In the genomic region with DNA sequence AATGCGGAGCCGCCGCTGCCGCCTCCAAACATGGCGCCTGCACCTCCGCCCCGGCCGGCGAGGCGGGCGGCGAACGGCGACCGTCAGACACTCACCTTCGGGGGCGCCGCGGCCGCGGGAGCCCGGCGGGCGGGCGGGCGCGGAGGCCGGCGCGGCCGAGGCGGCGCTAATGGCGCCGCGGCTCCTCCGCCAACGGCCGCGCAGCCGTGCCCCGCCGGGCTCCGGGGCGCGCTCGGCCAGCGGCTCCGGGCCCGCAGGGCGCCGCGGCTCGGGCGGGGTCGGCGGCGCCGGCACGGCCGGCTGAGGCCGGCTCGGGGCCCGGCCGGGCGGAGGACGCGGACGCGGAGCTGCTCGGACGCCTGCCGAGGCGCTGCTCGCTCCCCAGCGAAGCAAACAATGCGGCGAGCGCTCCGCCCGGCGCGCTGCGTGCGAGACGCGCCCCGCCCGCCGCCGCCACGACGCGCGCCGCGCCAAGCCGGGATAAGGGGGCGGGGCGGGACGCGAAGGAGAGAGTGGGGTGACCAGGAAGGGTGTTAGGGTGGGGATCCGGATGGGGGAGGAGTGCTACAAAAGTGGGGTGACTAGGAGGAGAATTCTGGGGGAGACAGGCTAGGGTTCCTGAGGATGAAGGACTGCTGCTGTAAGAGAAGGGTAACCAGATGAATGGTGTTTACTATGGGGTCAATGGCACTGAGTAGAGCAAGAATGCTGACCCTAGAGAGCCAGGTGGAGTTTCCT, we compare ENCODE assay signal across 8 mouse cellular contexts. TPM values are rescaled to one million over a fixed set of nuclear protein-coding genes. Genes with fewer than 3 reads are reported as not detected.
DNase-seq lines count a peak whose midpoint lies in the region; ATAC-seq lines count a peak whose summit lies in the region.

Gene Brd1, minus strand, starts transcription at position 400 of the 738 bp plus-strand sequence.

- WGBS in hindbrain, embryonic 12.5 days = under 1% methylated on average over 59 of the region's 103 CpGs

- no peaks in the 10 kb centered on the region for H3K27me3 ChIP-seq in hindbrain, embryonic 12.5 days

- peak within 1 kb of the TSS; percentile 90 for H3K27ac ChIP-seq in hindbrain, embryonic 12.5 days

- H3K9me3 ChIP-seq in hindbrain, embryonic 12.5 days (replicated peaks) = no peaks in the 10 kb centered on the region

- H3K36me3 ChIP-seq in hindbrain, embryonic 12.5 days = peaks cover 13% of the 10 kb centered on the region

- peak within 1 kb of the TSS; percentile 89 for H3K4me2 ChIP-seq in hindbrain, embryonic 12.5 days (replicated peaks)

- peaks cover 32% of the 10 kb centered on the region for H3K4me1 ChIP-seq in hindbrain, embryonic 12.5 days

- peak within 1 kb of the TSS; percentile 100 for H3K9ac ChIP-seq in hindbrain, embryonic 12.5 days

- peak; percentile 81 for DNase-seq in Muller cell, postnatal 12 days (ENCODE audit: inconsistent ontology term)
- peak; percentile 92 to 95 for DNase-seq in cerebellum, postnatal 10 days
- DNase-seq in frontal cortex, postnatal 14 days (ENCODE audit: low spot score in 2 of 2) = peak; percentile 46 to 68
- peak; percentile 78 to 83 for DNase-seq in layer of hippocampus, postnatal 36 days
- peak; percentile 81 for DNase-seq in lung, postnatal 25 days (ENCODE audit: low spot score)
- peak; percentile 79 for DNase-seq in retina, embryonic 14.5 days (ENCODE audit: low spot score)
- peak; percentile 90 for DNase-seq in thymus, postnatal 4 days

- H3K4me3 ChIP-seq in hindbrain, embryonic 12.5 days = peak within 1 kb of the TSS; percentile 100

- peak; percentile 84 for ATAC-seq in hindbrain, embryonic 12.5 days (ENCODE audit: low FRiP score)

RNA-seq across cellular contexts. Expression of gene Brd1, which starts in this region (rescaled TPM):
- 26.9 and 28.2 TPM in 2 replicates for polyA plus RNA-seq in hindbrain, embryonic 12.5 days (2016; fragmentation: Nextera tagmentation; extraction: Ambion mirVana)
- 10 to 100 TPM; 54.7 to 56.2 TPM for total RNA-seq in layer of hippocampus, postnatal 36 days (2021)

Comparison
In these comparisons a context has a peak if more than half of its experiments do, and no peak if none do; other contexts are left out.
1. Peak in every context shown above with its lines: DNase-seq, ATAC-seq, H3K4me3 ChIP-seq and H3K27ac ChIP-seq.